Mouse (Mus musculus) gastrocnemius, adult 18-20 months (tissue): ENCODE measurements around the gene Lmntd2. TPM values are rescaled to one million over a fixed set of nuclear protein-coding genes. Genes with fewer than 3 reads are reported as not detected.

Experiments
- DNase-seq: peaks from one replicate; pipeline ENCODE4 v3.0.0; 2021; ENCODE audit warnings: low spot score
- total RNA-seq, 2 experiments: library from RNA; stranded (reverse); gene quantifications; 2 replicates each; pipeline ENCODE4 v1.2.3; 2021

Lmntd2 gene
- total RNA-seq, 2 experiments from 2014 or later: not detected

- no peak for DNase-seq
These were observed 2.2 kb upstream of the Lmntd2 start for GRCm38 (mm10) chr7:141215880-141216733.

- peak; percentile 85 for DNase-seq
These were observed 1.4 kb upstream of the Lmntd2 start, which contains the start of gene Rassf7 for GRCm38 (mm10) chr7:141215101-141215879. Gene Rassf7, plus strand, starts transcription at chr7:141215860.

- DNase-seq: no peak
These were observed 430 bp upstream of the Lmntd2 start for GRCm38 (mm10) chr7:141214310-141214709.

GRCm38 (mm10) chr7:141213133-141213532 lies 747 bp downstream of the Lmntd2 start:
- DNase-seq: no peak

GRCm38 (mm10) chr7:141210606-141211131 lies 3.2 kb downstream of the Lmntd2 start:
- DNase-seq: no peak

- DNase-seq: no peak
These were observed 3.7 kb downstream of the Lmntd2 start for GRCm38 (mm10) chr7:141210137-141210536.

GRCm38 (mm10) chr7:141209526-141209925 lies 4.4 kb downstream of the Lmntd2 start:
- DNase-seq: no peak

- DNase-seq: no peak
These were observed 7.5 kb downstream of the Lmntd2 start for GRCm38 (mm10) chr7:141206182-141206937.

- no peak for DNase-seq
These were observed 8.4 kb downstream of the Lmntd2 start for GRCm38 (mm10) chr7:141205504-141205903.

GRCm38 (mm10) chr7:141204546-141204945 lies 9.3 kb downstream of the Lmntd2 start:
- DNase-seq: no peak

- DNase-seq: no peak
These were observed 15.8 kb downstream of the Lmntd2 start for GRCm38 (mm10) chr7:141198121-141198520.

GRCm38 (mm10) chr7:141196619-141197282 lies 17.1 kb downstream of the Lmntd2 start:
- DNase-seq: no peak

- no peak for DNase-seq
These were observed 18.1 kb downstream of the Lmntd2 start for GRCm38 (mm10) chr7:141195754-141196153.

- DNase-seq: peak; percentile 79
These were observed 19.1 kb downstream of the Lmntd2 start for GRCm38 (mm10) chr7:141194830-141195229.

- DNase-seq: no peak
These were observed 19.5 kb downstream of the Lmntd2 start for GRCm38 (mm10) chr7:141194409-141194808.

- DNase-seq: peak; percentile 98
These were observed 19.9 kb downstream of the Lmntd2 start, which contains the start of the genes Hras and Lrrc56 for GRCm38 (mm10) chr7:141193948-141194347. Gene Hras, minus strand, starts transcription at chr7:141194005. Gene Lrrc56, plus strand, starts transcription at chr7:141194157.

GRCm38 (mm10) chr7:141193348-141193856 lies 20.5 kb downstream of the Lmntd2 start:
- DNase-seq: no peak

GRCm38 (mm10) chr7:141192776-141193347 lies 21.0 kb downstream of the Lmntd2 start:
- peak; percentile 27 for DNase-seq

GRCm38 (mm10) chr7:141191796-141192685 lies 21.8 kb downstream of the Lmntd2 start:
- no peak for DNase-seq
